Mouse (Mus musculus) heart, postnatal 4 days (tissue): Measurements from ENCODE around the gene Jag2. TPM values are rescaled to one million over a fixed set of nuclear protein-coding genes. Genes with fewer than 3 reads are reported as not detected.

Experiments used
- DNase-seq: peaks from one replicate; pipeline ENCODE4 v3.0.0; 2021
- total RNA-seq, 2 experiments: library from RNA; stranded (reverse); gene quantifications; 2 replicates each; pipeline ENCODE4 v1.2.3; 2021

Gene Jag2
- total RNA-seq, 2 experiments from 2014 or later: 29.1 to 29.2 TPM

- peak; percentile 46 for DNase-seq
These were observed 11.7 kb upstream of the Jag2 start for GRCm38 (mm10) chr12:112941156-112941775.

- DNase-seq: no peak
These were observed 11.1 kb upstream of the Jag2 start for GRCm38 (mm10) chr12:112940710-112941109.

GRCm38 (mm10) chr12:112940238-112940637 lies 10.7 kb upstream of the Jag2 start:
- no peak for DNase-seq

- peak; percentile 42 for DNase-seq
These were observed 9.4 kb upstream of the Jag2 start for GRCm38 (mm10) chr12:112938873-112939565.

GRCm38 (mm10) chr12:112938366-112938765 lies 8.8 kb upstream of the Jag2 start:
- DNase-seq: no peak

GRCm38 (mm10) chr12:112937906-112938305 lies 8.3 kb upstream of the Jag2 start:
- no peak for DNase-seq

GRCm38 (mm10) chr12:112932647-112933046 lies 3.1 kb upstream of the Jag2 start:
- DNase-seq: no peak

GRCm38 (mm10) chr12:112928401-112929241 lies 955 bp downstream of the Jag2 start:
- DNase-seq: peak; percentile 41

- DNase-seq: no peak
These were observed 2.3 kb downstream of the Jag2 start for GRCm38 (mm10) chr12:112927265-112927664.

- DNase-seq: no peak
These were observed 3.6 kb downstream of the Jag2 start for GRCm38 (mm10) chr12:112925950-112926349.

GRCm38 (mm10) chr12:112922541-112922940 lies 7.0 kb downstream of the Jag2 start:
- no peak for DNase-seq

GRCm38 (mm10) chr12:112921518-112921917 lies 8.1 kb downstream of the Jag2 start:
- peak; percentile 28 for DNase-seq

- peak; percentile 33 for DNase-seq
These were observed 11.7 kb downstream of the Jag2 start for GRCm38 (mm10) chr12:112917906-112918305.

- DNase-seq: no peak
These were observed 12.1 kb downstream of the Jag2 start for GRCm38 (mm10) chr12:112917486-112917885.

- peak; percentile 68 for DNase-seq
These were observed 12.7 kb downstream of the Jag2 start for GRCm38 (mm10) chr12:112916698-112917400.

GRCm38 (mm10) chr12:112915587-112915986 lies 14.0 kb downstream of the Jag2 start:
- DNase-seq: no peak

GRCm38 (mm10) chr12:112914527-112914926 lies 15.0 kb downstream of the Jag2 start:
- peak; percentile 51 for DNase-seq

- no peak for DNase-seq
These were observed 16.4 kb downstream of the Jag2 start for GRCm38 (mm10) chr12:112912951-112913745.

GRCm38 (mm10) chr12:112911701-112912100 lies 17.9 kb downstream of the Jag2 start:
- DNase-seq: no peak

- no peak for DNase-seq
These were observed 20.6 kb downstream of the Jag2 start for GRCm38 (mm10) chr12:112908991-112909390.

- DNase-seq: no peak
These were observed 24.6 kb downstream of the Jag2 start for GRCm38 (mm10) chr12:112905001-112905400.

- DNase-seq: no peak
These were observed 25.6 kb downstream of the Jag2 start for GRCm38 (mm10) chr12:112903941-112904340.
